Mouse (Mus musculus) MEL (cell line): ENCODE results near the gene Ccdc117.

Source experiments
- CTCF ChIP-seq, 3 experiments: IDR thresholded peaks in 2 of 3; conservative IDR thresholded peaks in 1 of 3; 2 replicates each; pipeline ENCODE4 v1.5.1; 2011 to 2012; ENCODE audit warnings: low read length in 3 of 3, low read depth in 2 of 3, mild to moderate bottlenecking in 2 of 3, improper control_type of control experiment in 1 of 3, inconsistent platforms in 1 of 3, mixed read lengths in 1 of 3, moderate library complexity in 1 of 3; ENCODE audit not compliant: control insufficient read depth in 1 of 3, insufficient read depth in 1 of 3, poor library complexity in 1 of 3, severe bottlenecking in 1 of 3
- MEF2A ChIP-seq: IDR thresholded peaks from 2 replicates; pipeline ENCODE4 v1.6.1; 2014; ENCODE audit warnings: low read depth, mild to moderate bottlenecking, inconsistent platforms, low read length, improper control_type of control experiment; ENCODE audit not compliant: poor library complexity, insufficient replicate concordance, severe bottlenecking; ENCODE audit errors: extremely low read depth

- TF ChIP-seq MEF2A (no peak), CTCF (IDR thresholded peaks at IDR 0.05 in 2 of 3, conservative IDR thresholded peaks at IDR 0.05 in 1 of 3; ENCODE audit: control insufficient read depth in 1 of 3, insufficient read depth in 1 of 3, low read depth in 2 of 3, low read length in 3 of 3, poor library complexity in 1 of 3, severe bottlenecking in 1 of 3) (no peak)
Measured at GRCm38 (mm10) chr11:5498422-5498821, 43.6 kb downstream of the Ccdc117 start.
